Mouse (Mus musculus) gastrocnemius, postnatal 10 days (tissue): ENCODE measurements at regions not wholly inside any gene's neighbourhood (a gene's known extent, or its start where the extent isn't known, plus 50 kb on each side); places are given as distances from the start of the nearest gene placed in this dataset.

Source experiments
- DNase-seq: peaks from one replicate; pipeline ENCODE4 v3.0.0; 2021; ENCODE audit warnings: mixed read lengths

DNA sequence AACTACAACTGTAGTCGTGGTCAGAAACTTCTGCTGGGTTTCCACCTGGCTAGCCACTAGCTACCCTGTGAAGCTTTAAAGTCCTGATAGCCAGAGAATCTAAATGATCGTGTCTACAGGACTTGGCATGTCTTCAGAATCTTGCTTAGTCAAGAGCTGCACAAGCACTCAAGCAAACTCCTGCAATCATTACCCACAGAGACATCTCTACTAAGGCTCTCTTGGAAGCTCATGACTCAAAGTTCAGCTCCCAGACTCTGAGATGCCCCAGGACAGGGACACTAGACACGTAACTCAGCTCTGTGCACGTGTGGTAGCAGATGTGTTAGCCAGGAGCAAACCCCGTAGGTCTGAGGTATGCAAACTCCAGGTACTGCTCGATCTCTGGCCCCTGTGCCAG, 242.2 kb downstream of the Rybp start:
- no peak for DNase-seq

DNA sequence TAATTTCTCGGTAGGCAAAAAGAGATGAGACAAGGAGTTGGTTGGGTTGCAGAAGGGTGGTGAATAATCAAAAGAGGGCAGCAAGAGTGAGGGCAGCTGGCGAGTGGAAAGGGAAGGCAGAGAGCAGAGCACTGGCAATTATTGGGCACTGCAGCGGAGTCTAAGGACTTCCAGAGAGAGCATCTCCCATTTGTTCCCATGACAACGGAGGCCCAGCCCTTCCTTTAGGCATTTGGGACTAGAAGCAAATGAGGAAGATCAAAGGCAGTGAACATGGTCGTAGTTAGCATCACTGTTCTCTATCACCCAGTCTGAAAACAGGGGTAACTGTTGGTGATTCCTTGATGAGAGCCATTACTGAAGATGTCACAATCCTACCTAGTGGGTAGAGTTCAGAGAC, 246.1 kb downstream of the Rybp start:
- no peak for DNase-seq

DNA sequence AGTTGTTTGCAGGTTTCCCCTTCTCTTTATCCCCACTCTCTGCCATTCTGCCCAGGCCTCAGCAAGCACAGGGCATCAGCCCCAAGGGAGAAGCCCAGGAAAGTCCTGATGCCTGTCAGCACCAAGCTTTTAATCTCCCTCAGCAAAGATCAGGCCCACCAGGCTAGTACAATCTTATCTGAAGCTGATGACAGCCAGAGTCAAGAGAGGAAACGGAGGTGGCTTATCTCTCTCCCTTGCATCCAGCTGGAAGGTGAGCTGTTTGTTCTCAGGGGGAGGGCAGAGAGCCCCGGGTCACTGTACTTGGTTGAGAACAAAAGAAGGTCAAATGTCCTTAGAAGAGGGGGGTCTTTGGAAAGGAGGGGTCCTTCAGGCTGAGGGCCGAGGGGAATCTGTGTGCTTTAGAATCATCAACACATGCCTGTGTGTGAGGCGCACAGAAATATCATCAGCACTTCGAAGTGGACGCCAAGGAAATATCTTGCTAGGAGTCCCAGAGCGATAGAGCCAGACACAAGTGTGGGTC, 246.8 kb downstream of the Rybp start:
- DNase-seq = no peak

DNA sequence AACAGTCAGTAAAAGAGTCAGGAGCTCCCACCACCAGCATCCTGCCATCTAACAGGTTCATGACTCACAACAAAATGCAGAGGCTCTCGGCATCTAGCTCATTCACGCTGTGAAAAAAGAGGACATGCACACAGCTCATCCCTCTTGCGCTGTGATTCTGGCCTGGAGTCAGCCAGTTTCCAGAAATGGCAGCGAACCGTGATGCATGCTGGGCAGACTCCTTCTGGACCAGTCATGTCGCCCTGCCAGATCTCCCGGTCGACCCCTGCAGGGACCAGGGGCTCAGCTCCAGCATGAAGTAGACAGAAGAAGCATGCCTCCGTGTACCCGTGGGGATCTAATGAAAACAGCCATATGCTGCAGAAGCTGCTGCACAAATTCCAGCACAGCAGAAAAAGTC, 254.6 kb downstream of the Rybp start:
- no peak for DNase-seq

DNA sequence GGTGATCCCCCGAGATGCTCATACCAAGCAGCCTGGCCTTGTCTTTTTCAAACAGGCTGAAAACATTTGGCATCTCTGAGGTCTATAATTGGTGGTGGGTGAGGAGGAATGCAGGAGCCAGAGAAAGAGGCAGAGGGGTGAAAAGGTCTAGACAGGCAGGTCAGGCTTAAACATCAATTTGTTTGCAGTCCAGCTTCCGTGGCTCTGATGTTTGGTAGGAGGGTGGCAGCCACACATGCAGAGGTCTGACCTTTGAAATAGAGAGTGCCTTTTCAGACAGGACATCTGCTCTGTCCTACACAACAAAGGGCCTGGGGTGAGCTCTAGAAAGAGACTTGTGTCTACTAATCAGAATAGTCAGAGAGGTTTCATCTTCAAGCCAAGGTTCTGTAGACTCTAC, 256.8 kb downstream of the Rybp start:
- no peak for DNase-seq

DNA sequence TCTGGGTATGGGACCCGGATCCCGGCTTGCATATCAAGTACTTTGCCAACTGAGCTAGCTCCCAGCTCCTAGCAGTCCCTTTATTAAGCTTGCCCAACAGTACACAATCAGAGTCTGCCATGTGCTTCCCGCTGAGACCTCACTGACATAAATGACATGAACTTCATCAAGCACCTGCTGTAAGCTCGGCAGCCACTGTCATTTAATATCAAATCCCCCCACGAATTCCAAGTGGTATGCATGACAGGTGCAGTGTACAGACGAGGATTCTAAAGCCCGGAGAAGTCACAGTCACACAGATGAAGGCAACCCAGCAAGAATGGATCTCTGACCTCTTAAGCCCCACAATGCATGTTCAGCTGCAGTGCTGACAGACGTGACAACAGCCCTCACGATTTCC, 257.3 kb downstream of the Rybp start:
- DNase-seq = no peak

DNA sequence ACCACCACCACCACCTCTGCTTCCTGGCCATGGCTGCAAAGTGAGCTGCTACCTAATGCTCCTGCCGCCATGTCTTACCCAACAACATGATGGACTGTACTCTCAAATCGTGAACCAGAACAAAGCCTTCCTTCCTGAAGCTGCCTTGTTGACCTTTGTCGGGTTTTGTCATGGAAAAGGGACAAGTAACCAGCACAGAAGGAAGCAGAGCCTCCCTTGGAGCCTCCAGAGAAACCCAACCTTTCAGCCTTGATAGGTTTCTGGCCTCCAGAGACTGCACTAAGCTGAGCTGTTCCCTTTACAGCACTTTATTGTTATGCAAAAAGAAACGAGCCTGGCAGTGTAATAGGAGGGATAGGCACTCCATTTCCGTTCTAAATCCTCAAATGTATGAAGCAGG, 259.8 kb downstream of the Rybp start:
- DNase-seq = no peak

DNA sequence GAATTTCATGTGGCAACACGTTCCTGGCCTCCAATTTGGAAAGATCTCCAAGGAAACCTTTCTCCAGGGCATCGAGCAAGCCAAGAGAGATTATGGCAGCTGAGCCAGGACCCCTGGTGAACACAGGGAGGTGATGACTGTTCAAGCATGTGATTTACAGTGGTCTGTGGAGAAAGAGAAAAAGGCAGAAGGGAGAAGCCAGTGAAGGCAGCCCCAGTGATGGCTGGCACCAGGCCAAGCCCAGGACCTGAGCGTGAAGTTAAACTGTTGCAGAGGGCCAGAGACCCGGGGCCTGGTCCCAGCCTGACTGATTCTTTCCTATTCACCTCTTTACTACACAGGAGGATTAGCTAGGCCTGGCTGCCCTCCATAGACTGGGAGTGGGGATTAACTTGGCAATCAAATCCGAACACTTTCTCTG, 261.7 kb downstream of the Rybp start:
- DNase-seq = peak; percentile 25

DNA sequence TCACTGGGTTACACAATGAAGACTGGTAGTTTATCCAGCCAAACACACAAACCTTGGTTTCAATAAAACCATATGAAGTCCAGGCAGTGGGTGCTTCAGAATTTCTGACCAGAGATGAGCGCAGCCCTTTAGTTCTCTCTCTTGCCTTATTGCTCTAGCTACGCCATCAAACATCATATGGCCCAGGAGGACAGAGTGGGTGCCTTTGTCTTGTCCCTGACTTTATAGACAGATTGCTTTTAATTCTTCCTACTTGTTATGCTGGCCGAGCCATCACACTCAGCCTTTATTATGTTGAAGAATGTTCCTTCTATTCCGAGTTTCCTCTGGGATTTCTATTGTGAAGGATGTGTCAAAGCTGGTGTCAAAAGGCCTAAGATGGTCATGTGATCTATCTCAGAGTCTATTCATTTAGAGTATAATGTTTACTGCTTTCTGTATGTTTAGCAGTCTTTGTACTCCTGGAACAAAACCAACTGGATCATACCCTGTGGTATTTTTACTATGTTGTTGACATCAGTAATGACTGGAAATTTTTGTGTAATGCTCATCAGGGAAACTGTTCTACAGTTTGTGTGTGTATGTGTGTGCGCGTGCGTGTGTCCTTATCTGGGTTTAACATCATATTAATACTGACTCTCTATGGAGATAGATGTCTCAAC, 263.7 kb downstream of the Rybp start:
- no peak for DNase-seq

DNA sequence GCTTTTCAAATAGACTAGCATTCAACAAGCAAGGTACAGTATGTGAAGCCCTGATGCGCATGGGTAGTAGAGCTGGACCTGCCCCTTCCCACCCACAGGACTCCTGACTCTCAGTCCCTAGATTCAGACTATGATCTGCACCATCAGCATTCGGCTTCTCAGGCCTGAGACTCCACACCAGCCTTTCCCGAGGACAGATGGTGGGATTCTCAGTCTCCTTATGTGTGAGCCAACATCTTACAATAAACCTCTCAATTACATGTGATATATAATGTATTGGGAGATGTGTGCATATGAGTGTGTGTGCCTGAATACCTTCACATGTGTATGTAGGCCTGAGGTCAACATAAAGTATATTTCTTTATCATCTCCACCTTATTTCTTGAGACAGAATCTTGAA, 268.3 kb downstream of the Rybp start:
- no peak for DNase-seq

DNA sequence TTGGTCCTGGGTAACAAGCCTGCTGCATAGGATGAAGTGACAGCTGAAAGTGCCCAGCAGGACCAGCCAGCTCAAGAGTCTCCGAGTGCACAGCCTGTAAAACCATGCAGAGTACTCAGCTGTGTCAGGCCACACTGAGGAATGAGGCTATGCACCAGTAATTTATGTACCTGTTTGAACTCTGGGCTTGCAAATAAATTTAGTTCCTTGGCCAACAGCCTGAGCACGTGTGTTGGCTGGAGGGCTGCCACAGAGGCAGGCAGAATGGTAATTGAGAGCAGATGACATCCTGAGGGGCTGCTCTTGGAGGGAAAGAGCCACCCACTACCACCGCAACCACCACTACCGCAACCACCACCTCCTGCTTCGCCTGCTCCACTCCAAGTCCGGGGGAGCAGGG, 273.3 kb downstream of the Rybp start:
- DNase-seq = peak; percentile 22

DNA sequence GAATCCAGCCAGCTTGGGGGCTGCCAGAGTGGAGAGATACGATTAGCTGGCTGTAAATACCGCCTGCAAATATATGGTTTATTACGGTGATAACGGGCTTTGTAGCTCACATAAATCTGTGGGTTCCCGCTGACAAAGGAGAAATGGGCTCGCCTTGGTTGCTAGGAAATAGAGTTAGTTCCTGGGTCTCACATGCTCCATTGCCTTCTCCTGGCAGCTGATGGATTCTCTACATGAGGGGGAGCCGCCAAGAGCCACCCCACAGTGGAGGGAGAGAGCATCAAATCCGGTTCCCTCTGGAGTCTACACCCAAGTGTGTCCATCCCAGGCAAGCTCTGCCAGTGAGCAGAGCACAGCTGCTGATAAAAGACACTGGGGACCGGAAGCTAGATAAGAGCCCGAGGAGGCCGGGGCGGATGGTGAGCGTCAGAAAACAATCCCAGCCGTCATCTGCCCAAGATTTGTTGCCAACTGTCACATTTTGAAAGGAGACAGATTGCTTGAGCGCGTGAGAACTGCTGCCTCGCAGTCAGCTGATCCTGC, 275.7 kb downstream of the Rybp start:
- no peak for DNase-seq

DNA sequence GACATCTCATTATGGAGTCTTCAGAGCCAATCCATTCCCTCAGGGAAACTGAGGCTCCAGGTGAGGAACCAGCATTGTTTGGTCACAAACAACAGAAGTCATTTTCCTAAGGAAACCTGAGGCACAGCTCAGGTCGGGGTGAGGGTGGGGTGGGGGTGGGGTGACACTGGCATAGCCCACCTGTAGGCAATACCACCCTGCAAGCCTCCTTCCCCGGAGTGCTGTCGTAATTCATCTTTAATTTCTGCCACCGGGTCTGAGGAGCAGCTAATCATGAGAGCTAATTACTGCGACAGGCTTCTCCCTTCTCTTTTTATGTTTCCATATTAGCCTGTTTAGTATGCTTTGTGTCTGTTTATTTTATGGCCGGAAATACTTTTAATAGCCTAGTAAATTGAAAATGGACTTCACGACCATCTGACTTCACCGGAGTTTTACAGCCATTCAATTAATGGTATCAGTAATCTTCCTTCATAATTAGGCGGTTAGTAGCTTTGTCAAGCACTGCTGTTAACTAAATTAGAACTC, 276.3 kb downstream of the Rybp start:
- DNase-seq = no peak

DNA sequence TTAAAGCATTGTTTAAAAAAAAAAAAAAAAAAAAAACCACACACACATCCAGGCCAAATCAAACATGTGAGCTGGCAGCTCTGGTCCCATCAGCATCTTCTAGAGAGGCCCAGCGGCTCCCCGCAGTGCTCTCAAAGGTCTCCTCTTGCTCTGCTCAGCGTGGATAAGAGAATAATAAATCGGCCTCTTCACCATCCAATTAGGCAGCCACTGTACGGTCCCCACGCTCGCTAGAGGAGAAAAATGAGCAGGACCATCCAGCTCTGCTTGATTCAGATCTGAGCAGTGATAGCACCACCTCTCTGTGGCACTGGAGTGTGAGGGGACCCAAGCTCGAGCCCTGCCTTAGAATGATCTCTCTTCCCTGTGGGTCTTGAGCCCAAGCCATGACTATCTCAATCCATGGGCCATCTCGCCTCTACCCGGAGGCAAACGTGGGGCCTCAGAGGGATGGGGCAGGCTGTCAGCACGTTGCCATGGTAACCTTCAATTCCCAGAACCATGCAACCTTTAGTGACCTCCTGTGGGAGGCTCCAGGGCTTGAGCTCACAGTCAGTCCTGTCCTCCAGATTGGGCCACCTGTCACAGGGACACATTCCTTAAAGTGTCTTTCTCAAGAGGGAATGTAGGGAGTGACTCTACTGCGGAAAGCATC, 273.6 kb upstream of the Prok2 start:
- no peak for DNase-seq

DNA sequence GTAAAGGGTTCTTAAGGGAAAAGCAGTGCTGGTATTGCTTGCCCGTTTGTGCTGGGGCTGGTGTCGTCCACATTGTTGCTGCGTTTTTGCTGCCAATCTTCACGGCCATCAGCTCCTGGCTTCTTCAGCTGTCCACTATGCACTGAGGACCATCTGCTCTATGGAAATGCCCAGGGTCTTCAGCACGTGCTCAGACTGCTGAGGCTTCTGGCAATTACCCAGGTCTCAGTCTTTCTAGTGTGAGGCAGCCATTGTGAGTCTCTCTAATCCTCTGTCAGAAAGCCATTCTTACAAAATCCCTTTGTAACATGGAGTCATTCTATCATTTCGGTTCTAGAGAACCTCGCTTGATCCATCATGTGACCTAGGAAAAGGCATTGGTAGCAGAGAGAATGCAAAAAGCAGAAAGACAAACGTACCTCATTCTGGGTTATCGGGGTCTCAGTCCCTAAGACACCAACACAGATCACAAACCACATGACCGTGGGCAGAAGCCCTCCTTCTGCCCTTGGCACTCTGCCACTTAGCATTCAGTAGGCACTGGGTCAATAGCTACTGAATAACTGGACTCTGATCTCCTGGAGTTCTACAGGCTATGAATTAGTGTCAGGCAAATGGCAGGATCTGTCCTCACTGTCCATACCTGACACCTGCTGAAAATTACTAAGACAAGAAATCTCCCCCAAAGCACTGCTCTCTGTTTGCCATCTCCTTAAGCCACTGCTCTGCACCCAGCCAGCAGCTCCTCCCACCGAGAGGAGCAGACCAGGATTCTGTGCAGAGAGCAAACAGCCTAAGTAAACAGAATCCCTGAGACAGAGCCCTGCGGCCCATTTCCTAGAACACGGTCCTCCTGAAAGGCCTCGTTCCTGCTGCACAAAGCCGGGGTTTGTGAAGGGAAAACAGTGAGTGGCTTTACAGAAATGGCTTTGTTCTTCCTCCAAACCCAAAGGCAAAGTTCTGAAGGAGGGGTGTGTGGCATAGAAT, 270.1 kb upstream of the Prok2 start:
- DNase-seq = no peak

DNA sequence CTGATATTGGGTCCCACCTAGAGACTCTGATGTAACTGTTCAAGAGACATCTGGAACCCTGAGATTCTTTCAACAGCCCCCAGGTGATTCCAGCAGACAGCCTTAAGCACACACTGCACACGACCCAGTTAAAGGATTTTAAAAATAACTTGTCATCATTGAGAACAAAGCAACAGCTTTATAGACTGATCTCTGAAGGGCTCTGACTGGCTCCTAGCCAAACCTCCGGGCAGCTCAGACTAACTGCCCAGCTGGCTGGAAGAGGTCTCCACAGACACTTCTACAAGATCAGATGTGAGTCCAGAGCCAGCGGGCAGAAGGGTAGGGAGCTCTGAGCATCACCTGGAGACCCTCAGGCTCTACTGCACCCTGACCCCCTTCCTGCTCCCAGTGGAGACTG, 267.8 kb upstream of the Prok2 start:
- no peak for DNase-seq

DNA sequence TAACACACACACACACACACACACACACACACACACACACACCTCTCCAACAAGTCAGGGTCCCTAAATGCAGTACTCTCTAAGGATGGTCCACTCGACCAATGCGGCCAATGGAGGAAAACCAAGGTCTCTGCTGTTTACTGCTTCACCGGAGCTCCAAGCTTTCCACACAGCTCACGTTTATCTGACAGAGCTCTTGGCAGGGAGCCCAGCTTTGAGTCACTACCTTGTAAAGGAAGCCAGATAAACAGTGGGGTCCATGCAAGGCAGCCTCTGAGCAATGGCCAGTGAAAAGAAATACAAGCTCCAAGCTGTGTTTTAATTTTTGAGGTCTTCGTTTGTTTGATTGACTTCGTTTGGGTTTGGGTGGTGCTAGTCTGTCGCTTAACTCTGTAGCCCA, 264.9 kb upstream of the Prok2 start:
- DNase-seq = peak; percentile 51

DNA sequence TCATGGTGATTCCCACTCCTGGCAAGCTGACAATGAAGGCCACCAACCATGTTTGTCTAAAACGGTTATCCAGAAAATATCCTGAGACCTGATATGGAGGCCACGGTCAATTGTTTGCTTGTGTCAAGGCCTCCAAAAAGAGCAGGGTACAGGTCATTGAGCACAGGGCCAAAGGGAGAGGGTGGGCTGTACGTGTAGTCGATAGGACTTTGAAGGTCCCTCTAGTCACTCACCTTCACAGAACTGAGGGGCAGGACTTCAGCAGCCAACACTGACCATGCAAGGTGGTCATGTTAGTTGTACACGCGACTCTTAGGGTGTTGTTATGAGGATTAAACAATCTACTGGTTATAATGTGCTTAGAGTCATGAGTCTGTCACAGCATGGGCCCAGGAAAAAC, 264.4 kb upstream of the Prok2 start:
- no peak for DNase-seq

DNA sequence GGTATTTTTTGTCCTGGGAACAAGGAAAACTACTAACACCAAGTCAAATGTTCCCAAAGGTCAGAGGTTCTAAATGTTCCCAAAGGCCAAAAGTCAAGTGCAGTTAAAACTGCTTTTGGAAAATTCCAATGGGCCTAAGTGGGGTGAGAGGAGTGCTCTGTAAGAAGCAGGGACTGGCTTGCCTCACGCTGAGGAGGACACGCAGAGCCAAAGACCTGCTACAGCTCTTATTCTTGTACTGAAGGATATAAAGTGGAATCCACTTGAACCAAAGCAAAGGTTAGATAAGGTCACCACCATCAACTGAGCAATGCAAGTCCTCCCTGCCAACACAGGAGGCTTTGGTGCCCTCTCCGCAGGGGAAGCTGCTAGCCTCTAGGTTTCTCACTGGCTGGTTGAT, 260.3 kb upstream of the Prok2 start:
- no peak for DNase-seq

DNA sequence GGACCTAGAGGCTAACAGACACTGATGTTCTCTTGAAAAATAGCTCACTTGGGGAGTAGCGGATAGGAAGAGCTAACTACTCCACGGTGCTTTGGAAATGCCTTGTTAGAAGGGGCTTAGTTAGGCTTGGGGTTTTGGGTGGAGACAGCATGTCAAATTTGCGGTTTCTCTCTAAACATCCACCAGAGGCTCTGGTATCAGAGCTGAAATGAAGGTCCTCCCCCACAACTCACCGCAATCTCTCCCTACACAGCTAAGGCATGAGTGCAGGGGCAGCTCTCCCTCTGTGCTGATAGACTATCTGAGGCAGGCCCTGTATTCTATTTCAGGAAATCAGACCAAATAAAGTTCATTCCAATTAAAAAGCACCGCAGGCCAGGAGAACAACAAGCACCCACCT, 259.1 kb upstream of the Prok2 start:
- DNase-seq = no peak

DNA sequence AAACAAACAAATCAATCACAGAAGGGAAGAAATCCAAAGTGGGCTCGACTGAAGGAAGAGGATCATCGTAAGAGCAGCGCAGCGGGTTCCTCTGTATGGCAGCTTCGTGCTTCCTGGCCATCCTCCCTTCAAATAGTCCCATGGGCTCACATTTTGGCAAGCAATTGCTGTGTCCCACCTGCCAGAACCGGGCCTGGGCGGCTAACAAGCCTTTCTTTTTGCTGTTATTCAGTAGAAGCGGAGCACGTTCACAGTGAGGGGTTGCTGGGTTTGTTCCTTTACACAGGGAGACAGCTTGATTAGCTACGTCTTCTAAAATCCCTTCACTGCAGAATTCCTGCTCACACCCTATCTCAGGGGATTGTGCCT, 258.6 kb upstream of the Prok2 start:
- DNase-seq = no peak

DNA sequence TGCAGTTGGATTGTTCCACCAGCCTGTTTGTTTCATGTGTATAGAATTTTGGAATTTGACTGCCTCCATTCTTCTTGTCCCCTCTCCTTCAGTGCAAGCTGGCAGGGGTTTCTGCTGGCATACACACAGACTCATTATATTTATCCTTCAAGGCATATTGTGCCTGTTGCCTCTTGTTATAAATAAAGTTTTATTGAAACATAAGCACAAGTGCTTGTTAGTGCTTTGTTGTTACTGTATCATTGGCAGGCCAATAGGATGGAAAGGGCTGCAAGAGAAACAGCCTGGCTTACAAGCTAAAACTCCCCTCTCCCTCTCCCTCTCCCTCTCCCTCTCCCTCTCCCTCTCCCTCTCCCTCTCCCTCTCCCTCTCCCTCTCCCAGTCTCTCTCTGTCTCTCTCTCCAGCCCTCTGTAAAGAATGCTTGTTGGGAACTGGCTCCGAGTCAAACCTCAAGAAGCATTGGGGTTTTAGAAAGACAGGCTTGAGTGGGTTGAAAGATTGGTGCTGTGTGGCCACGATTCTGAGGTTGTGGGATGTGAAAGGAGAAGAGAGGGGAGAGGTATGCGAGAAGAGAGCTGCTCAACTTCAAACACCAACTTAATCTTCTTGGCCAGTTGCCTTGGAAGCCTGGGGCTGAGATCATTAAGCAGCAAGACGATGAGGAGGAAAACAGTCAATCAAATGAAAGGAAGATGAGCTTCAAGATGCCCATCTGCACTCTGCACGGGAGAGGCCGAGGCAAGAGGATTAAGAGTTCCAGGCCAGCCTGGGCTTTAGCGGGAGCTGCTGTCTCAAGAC, 258.1 kb upstream of the Prok2 start:
- DNase-seq = no peak
